Comparison of ENCODE assay signal across 8 mouse cellular contexts in genomic region chr8:125253505-125254180, GRCm38 (mm10).
DNase-seq lines count a peak whose midpoint lies in the region; ATAC-seq and TF ChIP-seq lines count a peak whose summit lies in the region.

No protein-coding gene starts in this region.

- no peak for DNase-seq in left cerebral cortex, adult 2 months (ENCODE audit: extremely low spot score in 1 of 2, low spot score in 2 of 2)
- no peak for DNase-seq in left cerebral cortex, adult 11 months (ENCODE audit: low spot score)
- no peak for DNase-seq in embryonic facial prominence, embryonic 10.5 days (ENCODE audit: low spot score)
- DNase-seq in right cerebral cortex, adult 18-20 months, result no peak
- DNase-seq in layer of hippocampus, postnatal 36 days, result no peak
- no peak for DNase-seq in urinary bladder, postnatal 10 days (ENCODE audit: low spot score)

- no peaks in the 10 kb centered on the region for H3K27me3 ChIP-seq in embryonic facial prominence, embryonic 10.5 days (replicated peaks; ENCODE audit: low read depth, poor library complexity, severe bottlenecking)
- H3K27me3 ChIP-seq in intestine, embryonic 16.5 days (replicated peaks; ENCODE audit: control insufficient read depth, insufficient read depth, low read length), result no peaks in the 10 kb centered on the region

- intact Hi-C loops in left cerebral cortex, adult 2 months (cut with DNase I), result loop anchor here (1.0 to 2.0 kb wide), 3 partner anchors 35 to 315 kb away; partner anchors contain the start of gene Sipa1l2

- no peaks in the 10 kb centered on the region for H3K36me3 ChIP-seq in embryonic facial prominence, embryonic 10.5 days (replicated peaks)
- no peaks in the 10 kb centered on the region for H3K36me3 ChIP-seq in intestine, embryonic 16.5 days (ENCODE audit: control insufficient read depth, insufficient read depth, low read length)

- H3K4me2 ChIP-seq in intestine, embryonic 16.5 days (ENCODE audit: low read depth, low read length), result peak overlapping the region; percentile 76

- peak overlapping the region; percentile 56 for H3K4me3 ChIP-seq in left cerebral cortex, adult 2 months
- H3K4me3 ChIP-seq in embryonic facial prominence, embryonic 10.5 days, result peak overlapping the region; percentile 61
- H3K4me3 ChIP-seq in intestine, embryonic 16.5 days (ENCODE audit: low read length), result peak overlapping the region; percentile 50

- H3K4me1 ChIP-seq in embryonic facial prominence, embryonic 10.5 days, result peaks cover 32% of the 10 kb centered on the region
- peaks cover 13% of the 10 kb centered on the region for H3K4me1 ChIP-seq in intestine, embryonic 16.5 days (ENCODE audit: control insufficient read depth, insufficient read depth, low read length)

- peak overlapping the region; percentile 99 for H3K27ac ChIP-seq in left cerebral cortex, adult 2 months
- H3K27ac ChIP-seq in embryonic facial prominence, embryonic 10.5 days (replicated peaks), result peak overlapping the region; percentile 94
- H3K27ac ChIP-seq in intestine, embryonic 16.5 days (ENCODE audit: low read length), result peak overlapping the region; percentile 60

- no peak for TF ChIP-seq CTCF in left cerebral cortex, adult 2 months (IDR thresholded peaks at IDR 0.05)

- whole genome bisulfite sequencing in embryonic facial prominence, embryonic 10.5 days, result 35% methylated on average over 10 of the region's 10 CpGs
- 45% methylated on average over 10 of the region's 10 CpGs for WGBS in intestine, embryonic 16.5 days

- H3K9ac ChIP-seq in intestine, embryonic 16.5 days (ENCODE audit: low read depth, low read length), result 0 out of 2 replicates have a peak overlapping the region, but pooled peaks have one; percentile 63

- peak; percentile 47 for ATAC-seq in intestine, embryonic 16.5 days
- peak; percentile 62 for ATAC-seq in megakaryocyte-erythroid progenitor cell, adult 5-6 weeks (replicated peaks; ENCODE audit: low FRiP score, low TSS enrichment, poor library complexity, severe bottlenecking)

- no peaks in the 10 kb centered on the region for H3K9me3 ChIP-seq in embryonic facial prominence, embryonic 10.5 days
- no peaks in the 10 kb centered on the region for H3K9me3 ChIP-seq in intestine, embryonic 16.5 days (ENCODE audit: control insufficient read depth, low read length)
